Mouse (Mus musculus) hindlimb bud, embryonic 11.5 days (tissue): ENCODE results near the gene Xylt2.
"Not testable (repeated sequence)": the region's sequence is repeated elsewhere in the genome, so short reads cannot be mapped to it uniquely, and the experiment has no call there.

Source experiments
- DNase-seq: peaks from one replicate; pipeline ENCODE4 v3.0.0-alpha.2; 2012; ENCODE audit warnings: low read depth, low spot score; ENCODE audit errors: extremely low spot score

Xylt2 gene

GRCm38 (mm10) chr11:94676754-94677606, at the start of gene Xylt2:
Gene Xylt2, minus strand, starts transcription at chr11:94677515.
- peak; percentile 81 for DNase-seq

GRCm38 (mm10) chr11:94719216-94719615, 41.9 kb upstream of the Xylt2 start:
- no peak for DNase-seq

- DNase-seq, result no peak
These were observed 41.0 kb upstream of the Xylt2 start for GRCm38 (mm10) chr11:94718113-94718909.

DNA sequence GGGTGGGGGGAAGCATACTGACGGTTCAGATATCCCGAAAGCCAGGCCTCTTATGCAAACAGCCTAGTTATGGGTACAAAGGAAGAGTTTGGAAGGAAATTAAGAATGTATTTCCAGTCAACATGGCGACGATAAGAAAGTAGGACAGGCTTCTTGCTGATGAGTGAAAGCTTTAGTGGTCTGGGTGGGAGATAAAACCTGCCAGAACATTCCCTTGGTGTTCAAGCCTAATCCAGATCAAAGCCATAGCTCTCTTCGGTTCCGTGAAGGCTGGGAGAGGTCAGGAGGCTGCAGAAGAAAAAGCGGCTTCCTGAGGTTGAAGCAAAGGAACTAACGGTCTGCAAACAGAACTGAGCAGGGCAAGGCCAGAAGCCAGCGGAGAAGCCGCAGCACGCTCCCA, 39.9 kb upstream of the Xylt2 start:
- DNase-seq, result no peak

GRCm38 (mm10) chr11:94716754-94717153, 39.4 kb upstream of the Xylt2 start:
- no peak for DNase-seq

- no peak for DNase-seq
These were observed 38.3 kb upstream of the Xylt2 start for GRCm38 (mm10) chr11:94715622-94716021.

- DNase-seq, result no peak
These were observed 36.0 kb upstream of the Xylt2 start for GRCm38 (mm10) chr11:94713246-94713860.

DNA sequence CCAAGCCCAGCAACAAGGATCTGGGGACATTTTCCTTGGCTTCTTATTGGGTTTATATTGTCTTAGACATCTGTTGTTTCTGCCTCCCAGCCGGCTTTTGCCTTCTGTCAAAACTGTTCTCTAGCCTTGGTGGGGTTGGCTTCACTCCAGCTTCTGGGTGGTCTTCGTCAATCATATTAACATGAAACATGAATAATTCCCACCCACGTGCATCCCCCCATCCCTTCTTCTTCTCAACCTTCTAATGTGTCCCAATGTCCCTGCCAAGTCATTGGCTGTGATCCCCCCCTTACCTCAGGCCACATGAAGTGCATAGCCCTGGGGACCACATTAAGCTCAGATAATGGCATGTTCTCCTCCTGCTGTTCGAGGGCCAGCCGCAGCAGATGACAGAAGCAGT, 27.2 kb upstream of the Xylt2 start, which contains the start of gene Gm11541:
Gene Gm11541, minus strand, starts transcription at position 28 of the 400 bp plus-strand sequence.
- no peak for DNase-seq

DNA sequence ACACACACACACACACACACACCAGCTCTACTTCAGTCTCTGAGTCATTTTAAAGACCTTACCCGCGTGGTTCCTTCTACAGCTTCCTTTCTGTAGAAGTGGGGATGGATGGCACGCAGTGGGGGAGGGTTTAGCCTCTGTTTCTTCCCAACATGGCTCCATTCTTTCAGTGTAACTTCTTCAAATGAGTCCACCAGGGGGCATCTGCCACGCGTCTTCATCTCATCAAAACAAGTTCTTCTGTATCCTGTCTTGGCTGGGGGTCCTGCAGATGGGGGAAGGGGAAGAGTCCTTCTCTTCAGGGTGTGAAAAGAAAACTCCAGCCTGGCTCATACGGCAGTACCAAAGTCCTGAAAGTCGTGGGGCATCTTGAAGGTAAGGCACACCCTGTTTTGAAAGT, 26.7 kb upstream of the Xylt2 start:
- no peak for DNase-seq

- no peak for DNase-seq
These were observed 24.9 kb upstream of the Xylt2 start for GRCm38 (mm10) chr11:94702216-94702610.

DNA sequence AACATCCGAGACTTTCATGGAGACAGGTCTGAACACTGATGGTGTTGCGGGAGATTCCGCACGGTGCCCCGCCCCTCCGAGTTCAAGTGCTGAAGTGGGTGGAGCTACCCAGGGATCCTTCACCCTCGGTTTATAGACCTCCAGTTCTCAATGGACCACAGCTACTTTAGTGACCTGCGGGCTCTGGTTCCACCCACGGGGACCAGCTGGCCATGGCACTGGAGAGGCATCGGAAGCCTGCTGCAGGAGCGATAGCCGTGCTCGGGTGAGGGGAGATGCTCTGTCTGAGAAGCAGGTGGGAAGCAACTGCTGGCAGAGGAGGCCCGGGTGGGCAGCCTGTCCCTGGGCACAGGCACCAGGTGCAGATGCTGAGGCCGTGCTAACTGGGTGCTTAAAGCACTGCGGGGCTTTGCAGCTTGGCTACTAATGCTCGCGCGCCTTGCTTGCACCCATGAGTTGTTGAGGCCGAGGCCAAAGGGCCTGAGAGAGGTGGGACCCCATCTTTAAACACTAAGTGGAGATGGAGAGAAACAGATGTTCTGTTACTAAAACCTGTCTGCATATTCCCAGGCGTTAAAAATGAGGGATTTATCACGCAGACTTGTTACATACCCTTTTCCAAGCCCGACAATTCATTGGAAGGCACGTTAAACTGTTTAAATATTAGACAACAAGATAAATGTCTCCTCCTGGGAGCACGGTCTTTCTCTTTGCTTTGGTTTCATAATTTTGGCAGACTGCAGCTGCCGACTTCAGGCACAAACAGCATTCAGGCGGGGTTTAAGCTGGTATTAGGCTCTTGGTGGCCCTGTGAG, 24.3 kb upstream of the Xylt2 start:
- no peak for DNase-seq

DNA sequence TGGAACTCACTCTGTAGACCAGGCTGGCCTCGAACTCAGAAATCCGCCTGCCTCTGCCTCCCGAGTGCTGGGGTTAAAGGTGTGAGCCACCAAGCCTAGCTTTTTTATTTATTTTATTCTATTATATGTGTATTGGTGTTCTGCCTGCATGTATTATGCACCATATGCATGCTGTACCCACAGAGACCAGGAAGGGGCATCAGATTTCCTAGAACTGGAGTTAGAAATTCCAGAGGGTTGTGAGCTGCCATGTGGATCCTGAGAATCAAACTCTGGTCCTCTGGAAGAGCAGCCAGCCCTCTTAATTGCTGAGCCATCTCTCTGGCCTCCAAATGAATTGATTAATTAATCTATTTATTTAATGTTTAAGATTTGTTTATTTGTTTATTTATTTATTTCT, 22.1 kb upstream of the Xylt2 start:
- DNase-seq, result no peak

- no peak for DNase-seq
These were observed 20.6 kb upstream of the Xylt2 start for GRCm38 (mm10) chr11:94697703-94698464.

- no peak for DNase-seq
These were observed 19.8 kb upstream of the Xylt2 start for GRCm38 (mm10) chr11:94697140-94697539.

- DNase-seq, result no peak
These were observed 18.2 kb upstream of the Xylt2 start for GRCm38 (mm10) chr11:94695508-94695907.

DNA sequence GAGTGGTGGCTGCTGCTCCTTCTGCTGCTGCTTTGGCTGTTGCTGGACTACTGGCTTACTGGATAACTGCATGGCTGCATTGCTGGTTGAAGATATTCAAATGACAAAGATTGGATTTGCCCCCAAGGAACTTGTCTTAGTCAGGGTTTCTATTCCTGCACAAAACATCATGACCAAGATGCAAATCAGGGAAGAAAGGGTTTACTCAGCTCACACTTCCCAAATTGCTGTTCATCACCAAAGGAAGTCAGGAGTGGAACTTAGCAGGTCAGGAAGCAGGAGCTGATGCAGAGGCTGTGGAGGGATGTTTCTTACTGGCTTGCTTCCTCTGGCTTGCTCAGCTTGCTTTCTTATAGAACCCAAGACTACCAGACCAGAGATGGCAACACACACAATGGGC, 15.2 kb upstream of the Xylt2 start:
- DNase-seq, result not testable (repeated sequence)

DNA sequence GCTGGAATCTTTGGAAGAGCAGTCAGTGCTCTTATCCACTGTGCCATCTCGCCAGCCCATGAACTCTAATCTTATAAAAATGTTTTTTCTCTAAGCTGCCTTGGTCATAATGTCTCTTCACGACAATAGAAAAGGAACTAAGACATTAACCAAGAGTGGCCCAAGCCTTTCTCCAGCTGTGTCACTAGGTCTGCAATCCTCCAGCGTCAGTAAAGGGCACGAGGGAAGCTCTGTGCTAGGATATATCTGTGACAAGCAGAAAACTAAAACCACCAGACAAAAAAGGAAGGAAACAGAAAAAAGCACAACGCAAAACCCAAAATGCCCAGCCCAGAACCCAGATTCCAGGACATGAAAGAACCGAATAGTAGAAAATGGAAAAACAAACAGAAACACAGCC, 9.9 kb upstream of the Xylt2 start:
- DNase-seq, result no peak

DNA sequence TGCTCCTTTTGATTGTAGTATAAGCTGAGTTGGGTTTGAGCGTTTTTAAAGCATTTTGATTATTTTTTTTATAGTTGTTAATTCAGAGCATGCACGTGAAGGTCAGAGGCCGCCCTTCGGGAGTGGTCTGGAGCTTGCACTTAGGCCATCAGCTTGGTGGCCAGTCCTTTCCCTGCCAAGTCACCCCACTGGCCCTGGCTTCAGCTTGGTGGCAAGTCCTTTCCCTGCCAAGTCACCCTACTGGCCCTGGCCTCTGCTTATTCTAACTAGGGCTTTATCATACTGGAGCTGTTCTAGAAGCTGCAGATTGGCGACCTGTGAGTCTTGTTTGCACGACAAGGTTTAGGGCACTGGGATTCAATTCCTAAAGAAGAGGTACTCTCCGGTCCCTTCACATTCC, 5.1 kb upstream of the Xylt2 start:
- no peak for DNase-seq

DNA sequence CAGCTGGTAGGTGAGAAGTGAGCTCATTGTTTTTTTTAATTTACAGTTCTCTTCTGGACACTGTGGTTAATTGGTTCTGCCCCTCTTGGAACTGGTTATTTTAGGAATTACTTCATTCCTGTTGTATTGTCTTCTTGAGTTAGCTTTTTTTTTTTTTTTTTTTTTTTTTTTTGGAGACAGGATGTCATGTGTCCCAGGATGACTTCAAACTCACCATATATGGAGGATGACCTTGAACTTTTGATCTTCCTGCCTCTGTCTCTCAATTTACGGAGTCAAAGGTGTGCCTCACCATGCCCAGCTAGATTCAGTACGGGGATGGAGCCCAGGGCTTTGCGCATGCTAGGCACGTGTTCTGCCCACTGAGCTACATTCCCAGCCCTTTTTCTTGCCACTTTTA, 4.3 kb upstream of the Xylt2 start:
- DNase-seq, result no peak

DNA sequence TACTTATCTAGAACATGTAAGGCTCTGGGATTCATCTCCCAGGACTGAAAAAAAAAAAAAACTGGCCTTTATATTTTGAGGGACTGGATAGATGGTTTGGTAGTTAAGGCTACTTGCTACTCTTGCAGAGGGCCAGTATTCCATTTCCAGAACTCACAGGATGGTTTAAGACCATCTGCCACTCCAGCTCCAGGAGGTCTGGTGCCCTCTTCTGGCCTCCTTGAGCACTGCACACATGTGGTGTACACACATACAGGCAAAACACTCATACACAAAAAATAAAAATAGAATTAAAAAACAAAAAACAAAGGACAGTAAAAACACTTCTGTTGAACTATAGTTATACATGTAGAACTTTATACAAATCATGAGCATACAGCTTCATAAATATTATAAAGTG, 3.3 kb upstream of the Xylt2 start:
- no peak for DNase-seq
